Mouse (Mus musculus) v-Abl transformed pro-B cells (cell line): ENCODE data around the gene Nsun3.

ENCODE experiments used
- in situ Hi-C, 2 experiments: fragments of 400-800 bp; cut with MboI; formaldehyde crosslinking; loops; one replicate each; pipeline ENCODE4 v1.15.1; 2025; ENCODE audit not compliant: unreplicated experiment in 2 of 2

The Nsun3 gene

GRCm38 (mm10) chr16:62786621-62787331 is at the start of gene Nsun3:
Nsun3 (minus strand) TSS chr16:62786818.
- in situ Hi-C loops, result loop anchor here in 1 of 2 experiments (10.0 to 25.0 kb wide), 3 partner anchors 58 to 1976 kb away; partner anchors contain the start of genes 4930453N24Rik and Arl13b

GRCm38 (mm10) chr16:62834016-62834735 is 47.6 kb upstream of the Nsun3 start:
- in situ Hi-C loops, result loop anchor here in 1 of 2 experiments (5.0 kb wide), 1 partner anchor 327 kb away; no protein-coding TSS in a partner anchor

- in situ Hi-C loops, result loop anchor here in 1 of 2 experiments (5.0 kb wide), 1 partner anchor 325 kb away; no protein-coding TSS in a partner anchor
Observed at GRCm38 (mm10) chr16:62832481-62832880, 45.9 kb upstream of the Nsun3 start.

- in situ Hi-C loops, result loop anchor here in 1 of 2 experiments (5.0 kb wide), 1 partner anchor 325 kb away; no protein-coding TSS in a partner anchor
Observed at GRCm38 (mm10) chr16:62832027-62832426, 45.4 kb upstream of the Nsun3 start.

- in situ Hi-C loops, result no loop called here
Observed at GRCm38 (mm10) chr16:62826156-62827001, 39.8 kb upstream of the Nsun3 start.

- in situ Hi-C loops, result no loop called here
Observed at GRCm38 (mm10) chr16:62822472-62822871, 35.9 kb upstream of the Nsun3 start.

GRCm38 (mm10) chr16:62814491-62814890 is 27.9 kb upstream of the Nsun3 start, which contains the start of gene Stx19:
Stx19 (plus strand) TSS chr16:62814676.
- in situ Hi-C loops, result no loop called here

GRCm38 (mm10) chr16:62813790-62814189 is 27.2 kb upstream of the Nsun3 start:
- in situ Hi-C loops, result no loop called here

- in situ Hi-C loops, result no loop called here
Observed at GRCm38 (mm10) chr16:62810855-62811254, 24.2 kb upstream of the Nsun3 start.

- in situ Hi-C loops, result no loop called here
Observed at GRCm38 (mm10) chr16:62807249-62807979, 20.8 kb upstream of the Nsun3 start.

- in situ Hi-C loops, result no loop called here
Observed at GRCm38 (mm10) chr16:62804621-62805020, 18.0 kb upstream of the Nsun3 start.

- in situ Hi-C loops, result loop anchor here in 1 of 2 experiments (25.0 kb wide), 2 partner anchors 1138 to 1962 kb away; partner anchors contain the start of gene 4930453N24Rik
Observed at GRCm38 (mm10) chr16:62799839-62800238, 13.2 kb upstream of the Nsun3 start.

GRCm38 (mm10) chr16:62799426-62799825 is 12.8 kb upstream of the Nsun3 start:
- in situ Hi-C loops, result loop anchor here in 1 of 2 experiments (25.0 kb wide), 2 partner anchors 1137 to 1963 kb away; partner anchors contain the start of gene 4930453N24Rik

- in situ Hi-C loops, result loop anchor here in 1 of 2 experiments (25.0 kb wide), 2 partner anchors 1137 to 1963 kb away; partner anchors contain the start of gene 4930453N24Rik
Observed at GRCm38 (mm10) chr16:62798808-62799207, 12.2 kb upstream of the Nsun3 start.

GRCm38 (mm10) chr16:62796608-62797007 is 10.0 kb upstream of the Nsun3 start:
- in situ Hi-C loops, result loop anchor here in 1 of 2 experiments (25.0 kb wide), 2 partner anchors 1134 to 1966 kb away; partner anchors contain the start of gene 4930453N24Rik

GRCm38 (mm10) chr16:62782229-62782628 is 4.4 kb downstream of the Nsun3 start:
- in situ Hi-C loops, result loop anchor here in 1 of 2 experiments (10.0 to 25.0 kb wide), 3 partner anchors 63 to 1980 kb away; partner anchors contain the start of genes 4930453N24Rik and Arl13b

- in situ Hi-C loops, result loop anchor here in 1 of 2 experiments (25.0 kb wide), 2 partner anchors 1116 to 1984 kb away; partner anchors contain the start of gene 4930453N24Rik
Observed at GRCm38 (mm10) chr16:62778282-62778681, 8.3 kb downstream of the Nsun3 start.

GRCm38 (mm10) chr16:62776034-62776433 is 10.6 kb downstream of the Nsun3 start:
- in situ Hi-C loops, result loop anchor here in 1 of 2 experiments (25.0 kb wide), 2 partner anchors 1114 to 1986 kb away; partner anchors contain the start of gene 4930453N24Rik

- in situ Hi-C loops, result no loop called here
Observed at GRCm38 (mm10) chr16:62773462-62773861, 13.2 kb downstream of the Nsun3 start.
